Mouse (Mus musculus) lung, embryonic 14.5 days (tissue): ENCODE measurements around the gene Dnah17. TPM values are rescaled to one million over a fixed set of nuclear protein-coding genes. Genes with fewer than 3 reads are reported as not detected.
A peak's percentile ranks its signal among the peaks of the same experiment; 100 is the strongest.

Source experiments
- ATAC-seq: fragments of 200-750 bp; cut with Nextera tagmentation; 2 replicates; pipeline ENCODE4 v1.8.0; 2017; ENCODE audit warnings: mild to moderate bottlenecking, moderate TSS enrichment, moderate library complexity; ENCODE audit not compliant: insufficient read depth
- DNase-seq: peaks from one replicate; pipeline ENCODE4 v3.0.0-alpha.2; 2015
- H3K27ac ChIP-seq: fragments of 300-500 bp; sonication (generic); 2 replicates; pipeline ENCODE4 v1.5.1; 2014; ENCODE audit warnings: low read depth, mild to moderate bottlenecking, moderate library complexity
- H3K27me3 ChIP-seq: fragments of 300-500 bp; sonication (generic); 2 replicates; pipeline ENCODE4 v1.6.1; 2014; ENCODE audit warnings: low read length, control low read depth; ENCODE audit not compliant: insufficient read depth
- H3K36me3 ChIP-seq: fragments of 300-500 bp; sonication (generic); 2 replicates; pipeline ENCODE4 v1.6.1; 2014; ENCODE audit warnings: control low read depth; ENCODE audit not compliant: insufficient read depth
- H3K4me1 ChIP-seq: fragments of 300-500 bp; sonication (generic); 2 replicates; pipeline ENCODE4 v1.6.1; 2014; ENCODE audit warnings: antibody characterized with exemption, control low read depth; ENCODE audit not compliant: insufficient read depth
- H3K4me2 ChIP-seq: fragments of 300-500 bp; sonication (generic); 2 replicates; pipeline ENCODE4 v1.6.1; 2014; ENCODE audit warnings: mild to moderate bottlenecking
- H3K4me3 ChIP-seq: fragments of 300-500 bp; sonication (generic); 2 replicates; pipeline ENCODE4 v1.5.1; 2014; ENCODE audit warnings: low read depth, low read length
- H3K9ac ChIP-seq: fragments of 300-500 bp; sonication (generic); 2 replicates; pipeline ENCODE4 v1.6.1; 2014
- H3K9me3 ChIP-seq: fragments of 300-500 bp; sonication (generic); 2 replicates; pipeline ENCODE4 v1.6.1; 2016; ENCODE audit warnings: low read depth, low read length, control low read depth
- CTCF ChIP-seq: IDR thresholded peaks from 2 replicates; pipeline ENCODE4 v1.5.1; 2016; ENCODE audit warnings: antibody characterized with exemption, low read depth
- WGBS: fragments of 180-500 bp; shearing (Covaris S2); extraction: QIAGEN DNeasy Blood & Tissue Kit; methylation state at CpG from one replicate; pipeline ENCODE4 v1.1.7; 2014; 5-methylcytosine and 5-hydroxymethylcytosine counted together
- polyA plus RNA-seq: library from polyadenylated mRNA; unstranded; fragments of >200 nt; fragmentation: Nextera tagmentation; extraction: Ambion mirVana; gene quantifications from 2 replicates; pipeline ENCODE4 v1.2.1, GENCODE M21; 2014

Dnah17 gene
- polyA plus RNA-seq, 1 experiment from 2014 or later: 0.29 TPM

DNA sequence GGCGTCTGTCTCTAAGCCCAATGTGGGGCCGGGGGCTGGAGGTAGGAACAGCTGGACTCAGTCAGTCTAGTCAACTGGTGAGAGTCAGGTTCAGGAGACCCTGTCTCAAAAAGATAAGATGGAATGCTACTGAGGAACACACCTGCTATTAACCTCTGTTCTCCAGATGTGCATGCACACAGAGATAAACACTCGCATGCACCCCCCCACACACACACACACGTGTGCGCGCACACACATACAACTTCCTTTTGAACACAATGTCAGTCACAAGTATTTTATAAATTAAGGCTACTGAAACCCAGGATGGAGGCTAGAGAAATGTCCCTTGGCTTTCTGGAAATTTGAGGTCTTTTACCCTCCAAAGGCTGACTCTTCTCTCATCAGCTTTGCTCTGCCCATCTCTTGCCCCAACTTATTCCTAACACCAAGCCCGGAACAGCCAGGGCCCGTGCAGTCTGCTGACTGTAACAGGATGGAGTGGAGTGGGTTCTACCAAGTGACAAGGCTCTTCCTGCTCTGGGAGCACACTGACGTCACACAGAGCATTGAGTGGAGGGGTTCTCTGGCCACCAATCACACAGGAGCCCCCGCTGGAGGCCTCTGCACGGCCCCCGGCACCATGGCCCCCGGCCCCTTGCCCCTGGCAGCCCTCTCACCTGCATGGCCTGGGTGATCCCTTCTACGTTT is 16.8 kb downstream of the Dnah17 start:
- no peak for TF ChIP-seq CTCF
- WGBS: 57% methylated on average over 14 of the region's 14 CpGs
- no peak overlapping the region for H3K4me3 ChIP-seq
- no peak overlapping the region for H3K4me2 ChIP-seq
- H3K9ac ChIP-seq: no peak overlapping the region
- H3K4me1 ChIP-seq: no peaks in the 10 kb centered on the region
- DNase-seq: no peak
- no peak for ATAC-seq
- no peak overlapping the region for H3K27ac ChIP-seq
- no peaks in the 10 kb centered on the region for H3K27me3 ChIP-seq
- H3K9me3 ChIP-seq: no peaks in the 10 kb centered on the region
- no peaks in the 10 kb centered on the region for H3K36me3 ChIP-seq

DNA sequence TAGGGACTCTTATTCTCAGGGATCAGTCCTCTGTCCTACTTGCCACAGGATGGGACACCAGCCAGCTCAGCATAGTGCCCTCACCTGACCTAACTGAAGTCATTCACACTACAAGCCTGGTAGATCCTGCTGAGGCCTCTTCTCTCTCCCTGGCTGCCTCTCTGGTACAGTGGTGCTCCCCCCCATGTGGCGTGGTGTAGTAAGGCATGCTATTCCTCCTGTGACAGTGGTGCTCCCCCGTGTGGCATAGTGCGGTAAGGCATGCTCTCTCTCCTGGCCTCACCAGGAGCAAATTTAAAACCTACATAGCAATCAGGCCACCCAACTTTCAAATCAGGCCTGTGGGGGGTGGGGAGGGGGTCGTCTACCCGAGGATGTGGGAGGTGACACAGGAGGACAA is 26.4 kb downstream of the Dnah17 start:
- Histone ChIP-seq H3K27ac (no peak overlapping the region), H3K4me1 (no peaks in the 10 kb centered on the region), H3K36me3 (no peaks in the 10 kb centered on the region), H3K4me2 (no peak overlapping the region), H3K27me3 (no peaks in the 10 kb centered on the region), H3K9me3 (no peaks in the 10 kb centered on the region), H3K9ac (no peak overlapping the region), H3K4me3 (no peak overlapping the region)
- 8% methylated on average over 5 of the region's 5 CpGs for WGBS
- ATAC-seq: peak; percentile 68
- peak; percentile 94 for DNase-seq
- peak; percentile 100 for TF ChIP-seq CTCF

DNA sequence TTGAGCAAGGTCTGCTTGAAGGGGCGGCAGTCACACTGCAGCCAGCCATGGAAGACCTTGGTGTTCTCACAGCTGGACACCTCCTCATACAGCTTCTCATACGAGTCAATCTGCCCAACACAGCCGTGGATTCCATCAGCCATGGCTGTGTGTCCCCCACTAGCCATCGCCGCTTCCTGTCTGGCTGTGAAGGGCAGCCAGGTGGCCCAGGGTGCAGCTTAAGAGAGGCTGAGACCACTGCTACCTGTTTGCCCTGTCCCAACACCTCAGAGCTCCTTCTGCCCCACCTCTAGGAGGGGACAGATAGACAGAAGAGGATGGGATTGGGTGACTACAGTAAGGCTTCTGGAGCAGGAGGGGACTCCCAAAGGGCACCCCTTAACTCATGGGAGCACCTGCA is 27.1 kb downstream of the Dnah17 start:
- H3K4me2 ChIP-seq: no peak overlapping the region
- 89% methylated on average over 5 of the region's 5 CpGs for WGBS
- no peak for TF ChIP-seq CTCF
- no peaks in the 10 kb centered on the region for H3K36me3 ChIP-seq
- ATAC-seq (peak; percentile 33; the same call in 1 of the 2 replicates), DNase-seq (no peak)
- no peaks in the 10 kb centered on the region for H3K4me1 ChIP-seq
- no peak overlapping the region for H3K9ac ChIP-seq
- H3K4me3 ChIP-seq: no peak overlapping the region
- no peak overlapping the region for H3K27ac ChIP-seq
- H3K27me3 ChIP-seq: no peaks in the 10 kb centered on the region
- no peaks in the 10 kb centered on the region for H3K9me3 ChIP-seq

DNA sequence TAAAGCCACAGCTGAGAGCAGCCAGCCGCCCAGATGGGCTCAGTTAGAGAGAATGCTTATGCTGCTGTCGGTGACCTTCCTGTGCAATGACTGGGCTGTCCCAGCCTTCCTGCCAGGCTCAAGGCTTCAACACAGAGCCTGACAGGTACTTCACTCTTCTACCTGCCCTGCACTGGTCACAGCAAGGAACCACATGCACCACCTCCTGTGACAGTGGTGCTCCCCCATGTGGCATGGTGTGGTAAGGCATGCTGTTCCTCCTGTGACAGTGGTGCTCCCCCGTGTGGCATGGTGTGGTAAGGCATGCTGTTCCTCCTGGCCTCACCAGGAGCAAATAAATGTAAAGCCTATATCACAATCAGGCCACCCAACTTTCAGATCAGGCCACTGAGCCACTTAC is 27.6 kb downstream of the Dnah17 start:
- H3K27me3 ChIP-seq: no peaks in the 10 kb centered on the region
- TF ChIP-seq CTCF: peak; percentile 100
- ATAC-seq: no peak
- DNase-seq: peak; percentile 94
- H3K27ac ChIP-seq: no peak overlapping the region
- no peaks in the 10 kb centered on the region for H3K4me1 ChIP-seq
- no peaks in the 10 kb centered on the region for H3K9me3 ChIP-seq
- no peaks in the 10 kb centered on the region for H3K36me3 ChIP-seq
- H3K9ac ChIP-seq: no peak overlapping the region
- no peak overlapping the region for H3K4me2 ChIP-seq
- WGBS: 45% methylated on average over 3 of the region's 3 CpGs
- H3K4me3 ChIP-seq: no peak overlapping the region

DNA sequence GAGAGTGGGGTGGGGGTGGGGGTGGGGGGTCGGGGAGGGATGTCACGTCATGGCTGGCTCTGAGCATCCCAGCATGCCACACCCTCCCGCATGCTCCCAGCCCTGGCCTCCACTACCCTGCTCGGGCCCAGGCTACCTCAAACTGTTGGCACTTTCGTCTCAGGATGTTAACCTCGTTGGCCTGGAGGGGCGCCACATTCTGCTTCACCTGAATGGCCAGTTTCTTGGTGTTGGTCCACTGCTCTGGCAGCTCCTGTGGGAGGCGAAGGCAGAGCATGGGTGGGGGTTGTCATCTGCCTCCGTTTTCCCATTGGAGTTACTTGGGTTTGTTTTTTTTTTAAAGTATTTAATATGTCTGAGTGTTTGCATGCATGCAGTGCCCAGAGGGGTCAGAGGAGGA is 29.3 kb downstream of the Dnah17 start:
- ATAC-seq: no peak
- Histone ChIP-seq H3K27me3 (no peaks in the 10 kb centered on the region), H3K4me1 (no peaks in the 10 kb centered on the region), H3K4me3 (no peak overlapping the region), H3K4me2 (no peak overlapping the region), H3K36me3 (no peaks in the 10 kb centered on the region), H3K27ac (no peak overlapping the region), H3K9me3 (no peaks in the 10 kb centered on the region), H3K9ac (no peak overlapping the region)
- WGBS: 31% methylated on average over 9 of the region's 9 CpGs
- no peak for DNase-seq
- TF ChIP-seq CTCF: no peak

DNA sequence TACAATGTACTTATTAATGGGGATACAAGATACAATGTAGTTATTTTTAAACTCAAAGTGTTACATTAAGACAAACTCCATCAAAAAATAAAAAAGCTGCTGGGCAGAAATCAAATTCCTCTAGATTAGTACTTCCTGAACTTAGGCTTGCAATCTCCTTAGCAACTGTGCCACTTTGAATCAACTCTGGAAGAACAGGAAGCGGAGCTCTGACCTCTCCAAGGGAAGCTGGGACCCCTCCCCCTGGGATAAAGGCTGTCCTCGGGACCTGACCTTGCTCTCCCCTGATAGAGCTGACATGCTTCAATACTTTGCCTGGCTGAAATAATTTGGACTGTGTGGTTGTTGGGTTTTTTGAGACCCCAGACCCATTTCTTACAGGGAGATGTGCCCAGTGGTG is 33.7 kb downstream of the Dnah17 start:
- Histone ChIP-seq H3K9me3 (no peaks in the 10 kb centered on the region), H3K4me2 (no peak overlapping the region), H3K27ac (no peak overlapping the region), H3K36me3 (no peaks in the 10 kb centered on the region), H3K9ac (no peak overlapping the region), H3K27me3 (no peaks in the 10 kb centered on the region), H3K4me3 (no peak overlapping the region), H3K4me1 (no peaks in the 10 kb centered on the region)
- TF ChIP-seq CTCF: no peak
- 35% methylated on average over 2 of the region's 2 CpGs for WGBS
- no peak for DNase-seq
- ATAC-seq: no peak

DNA sequence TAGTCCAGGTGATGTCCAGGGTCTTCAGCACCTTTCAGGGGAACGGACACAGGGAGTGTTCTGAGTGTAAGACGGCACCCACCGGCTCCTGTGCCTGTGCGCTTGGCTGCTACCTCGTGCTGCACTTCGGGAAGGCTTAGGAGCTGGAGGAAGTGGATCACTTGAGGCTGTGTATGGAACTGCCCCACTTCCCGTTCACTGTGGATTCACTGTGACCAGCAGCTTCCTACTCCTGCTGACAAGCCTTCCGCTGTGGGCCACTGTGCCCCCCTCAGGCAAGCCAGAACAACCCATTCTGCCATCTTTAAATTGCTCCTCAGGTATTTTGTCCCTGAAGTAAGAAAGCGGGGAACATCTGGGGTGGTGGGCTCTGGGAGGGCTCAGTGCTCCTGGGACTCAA is 35.4 kb downstream of the Dnah17 start:
- WGBS: 78% methylated on average over 9 of the region's 9 CpGs

More for the DNA sequence above, 35.4 kb downstream of the Dnah17 start:
- Histone ChIP-seq H3K9ac (no peak overlapping the region), H3K9me3 (no peaks in the 10 kb centered on the region; the same call in 1 of the 2 replicates), H3K27ac (no peak overlapping the region), H3K4me1 (no peaks in the 10 kb centered on the region), H3K36me3 (no peaks in the 10 kb centered on the region), H3K27me3 (no peaks in the 10 kb centered on the region), H3K4me2 (no peak overlapping the region), H3K4me3 (no peak overlapping the region)
- no peak for DNase-seq
- no peak for ATAC-seq
- TF ChIP-seq CTCF: no peak
